Mouse (Mus musculus): Measurements from ENCODE around the gene Mettl7a1.

- TF ChIP-seq MAX (IDR thresholded peaks at IDR 0.05; ENCODE audit: low read depth) (no peak), CEBPB (IDR thresholded peaks at IDR 0.05; ENCODE audit: insufficient read depth, poor library complexity, severe bottlenecking) (no peak), POLR2A (IDR thresholded peaks at IDR 0.05; ENCODE audit: insufficient read length, low read depth) (no peak)
Observed at GRCm38 (mm10) chr15:100367119-100367518, 63.2 kb downstream of the Mettl7a1 start.
